Mouse (Mus musculus) embryonic fibroblast, embryonic 13.5 days (primary cell): Measurements from ENCODE around the gene Hist1h1c. TPM values are rescaled to one million over a fixed set of nuclear protein-coding genes. Genes with fewer than 3 reads are reported as not detected.
"Not testable (repeated sequence)": the region's sequence is repeated elsewhere in the genome, so short reads cannot be mapped to it uniquely, and the experiment has no call there.

Source experiments
- H3K27ac ChIP-seq: 2 replicates; pipeline ENCODE4 v1.5.1; 2012; ENCODE audit warnings: low read length, control low read depth, inconsistent platforms; ENCODE audit not compliant: insufficient read depth
- H3K4me1 ChIP-seq: 2 replicates; pipeline ENCODE4 v1.6.1; 2011; ENCODE audit warnings: low read length; ENCODE audit not compliant: control insufficient read depth, insufficient read depth
- H3K4me3 ChIP-seq: 2 replicates; pipeline ENCODE4 v1.5.1; 2011; ENCODE audit warnings: mild to moderate bottlenecking, control low read depth, low read length; ENCODE audit not compliant: insufficient read depth
- CTCF ChIP-seq: IDR thresholded peaks from 2 replicates; pipeline ENCODE4 v1.5.1; 2011; ENCODE audit warnings: mild to moderate bottlenecking, control low read depth, low read length, moderate library complexity, borderline replicate concordance; ENCODE audit not compliant: insufficient read depth
- POLR2A ChIP-seq: IDR thresholded peaks from 2 replicates; pipeline ENCODE4 v1.6.1; 2011; ENCODE audit warnings: low read depth, mild to moderate bottlenecking, control low read depth, low read length, moderate library complexity
- polyA plus RNA-seq: library from polyadenylated mRNA; stranded (reverse); fragments of >200 nt; gene quantifications from 2 replicates; pipeline ENCODE4 v1.2.4, GENCODE M21; 2011; ENCODE audit warnings: low read depth; ENCODE audit not compliant: missing spikeins, insufficient read length

Hist1h1c gene
- polyA plus RNA-seq, 1 experiment = 69.4 TPM

DNA sequence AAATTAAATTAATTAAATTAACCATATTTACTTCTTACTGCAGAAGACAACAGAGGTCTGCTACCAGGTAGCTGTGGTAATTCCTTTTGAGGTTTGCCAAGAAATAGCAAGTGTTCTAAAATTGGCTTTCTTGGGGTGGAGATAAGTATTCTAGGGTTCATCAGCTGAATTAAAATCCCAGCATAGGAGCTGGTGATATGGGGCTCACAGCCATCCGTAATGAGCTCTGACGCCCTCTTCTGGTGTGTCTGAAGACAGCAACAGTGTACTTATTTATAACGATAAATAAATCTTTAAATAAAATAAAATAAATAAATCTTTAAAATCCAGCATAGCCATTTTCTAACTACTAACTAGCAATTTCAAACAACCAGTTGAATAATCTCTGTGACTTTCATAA lies 38.8 kb upstream of the Hist1h1c start:
- no peaks in the 10 kb centered on the region for H3K4me1 ChIP-seq
- no peak for TF ChIP-seq CTCF
- no peak for TF ChIP-seq POLR2A
- no peak overlapping the region for H3K4me3 ChIP-seq
- no peak overlapping the region for H3K27ac ChIP-seq

DNA sequence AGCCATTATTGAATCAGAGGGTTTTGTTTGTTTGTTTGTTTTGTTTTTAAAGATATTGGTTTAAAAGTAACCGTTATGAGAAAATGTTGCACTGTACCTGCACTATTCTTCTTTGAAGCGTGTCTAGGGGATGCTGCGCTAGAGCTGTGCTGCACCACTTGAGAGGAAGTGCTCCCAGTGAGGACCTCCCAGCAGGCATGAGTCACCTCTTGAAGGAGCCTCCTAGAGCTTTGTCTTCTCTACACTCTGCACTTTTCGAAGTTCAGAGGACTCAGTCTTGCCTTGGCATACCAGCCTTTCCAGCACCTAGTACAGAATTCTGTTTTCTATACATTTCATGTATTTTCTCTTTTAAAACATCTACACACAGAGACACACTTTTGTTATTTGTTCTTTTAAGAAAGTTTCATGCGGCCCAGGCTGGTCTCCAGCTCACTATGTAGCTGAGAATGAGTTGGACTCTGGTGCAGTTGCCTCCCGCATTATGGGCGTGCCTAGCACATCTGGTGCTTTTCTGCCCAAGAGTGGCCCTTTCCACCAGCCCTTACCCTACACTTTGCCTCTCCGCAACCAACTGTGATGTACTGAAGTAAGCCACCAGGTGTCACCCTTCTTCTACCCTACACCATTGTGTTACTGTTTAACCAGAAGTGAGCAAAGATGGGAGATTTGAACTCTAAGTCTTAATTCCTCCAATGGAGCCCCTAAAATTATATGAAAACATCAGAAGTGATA lies 37.7 kb upstream of the Hist1h1c start:
- TF ChIP-seq POLR2A (no peak), CTCF (peak; percentile 51; the same call in 1 of the 2 replicates)
- H3K27ac ChIP-seq = peak overlapping the region; percentile 37; the same call in 1 of the 2 replicates
- H3K4me3 ChIP-seq = no peak overlapping the region
- H3K4me1 ChIP-seq = no peaks in the 10 kb centered on the region

DNA sequence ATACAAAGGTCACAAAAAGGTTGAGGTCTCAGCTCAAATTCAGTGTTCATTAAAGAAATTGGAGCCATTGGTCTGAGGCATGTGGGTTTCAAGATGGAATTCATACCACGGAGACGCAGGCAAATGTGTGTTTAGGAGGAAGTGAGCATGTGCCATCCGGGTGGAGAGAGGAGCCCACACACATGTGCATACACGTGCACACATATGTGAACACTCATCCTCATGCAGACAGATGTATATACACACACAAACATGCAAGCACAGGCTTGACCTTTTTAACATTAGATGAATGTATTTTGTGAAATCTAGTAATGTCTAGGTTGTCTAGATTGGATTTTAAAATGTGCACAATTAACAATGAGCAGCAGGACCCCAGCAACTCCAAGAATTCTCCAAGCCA lies 36.4 kb upstream of the Hist1h1c start:
- Histone ChIP-seq H3K4me3 (no peak overlapping the region), H3K4me1 (no peaks in the 10 kb centered on the region), H3K27ac (no peak overlapping the region)
- TF ChIP-seq CTCF (no peak), POLR2A (no peak)

DNA sequence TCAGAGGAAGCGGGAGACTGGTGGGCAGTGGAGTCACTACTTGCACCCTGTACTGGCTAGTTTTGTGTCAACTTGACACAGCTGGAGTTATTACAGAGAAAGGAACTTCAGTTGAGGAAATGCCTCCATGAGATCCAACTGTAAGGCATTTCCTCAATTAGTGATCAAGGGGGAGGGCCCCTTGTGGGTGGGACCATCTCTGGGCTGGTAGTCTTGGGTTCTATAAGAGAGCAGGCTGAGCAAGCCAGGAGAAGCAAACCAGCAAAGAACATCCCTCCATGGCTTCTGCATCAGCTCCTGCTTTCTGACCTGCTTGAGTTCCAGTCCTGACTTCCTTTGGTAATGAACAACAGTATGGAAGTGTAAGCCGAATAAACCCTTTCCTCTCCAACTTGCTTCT lies 35.8 kb upstream of the Hist1h1c start:
- H3K27ac ChIP-seq, H3K4me1 ChIP-seq, H3K4me3 ChIP-seq: not testable (repeated sequence)

DNA sequence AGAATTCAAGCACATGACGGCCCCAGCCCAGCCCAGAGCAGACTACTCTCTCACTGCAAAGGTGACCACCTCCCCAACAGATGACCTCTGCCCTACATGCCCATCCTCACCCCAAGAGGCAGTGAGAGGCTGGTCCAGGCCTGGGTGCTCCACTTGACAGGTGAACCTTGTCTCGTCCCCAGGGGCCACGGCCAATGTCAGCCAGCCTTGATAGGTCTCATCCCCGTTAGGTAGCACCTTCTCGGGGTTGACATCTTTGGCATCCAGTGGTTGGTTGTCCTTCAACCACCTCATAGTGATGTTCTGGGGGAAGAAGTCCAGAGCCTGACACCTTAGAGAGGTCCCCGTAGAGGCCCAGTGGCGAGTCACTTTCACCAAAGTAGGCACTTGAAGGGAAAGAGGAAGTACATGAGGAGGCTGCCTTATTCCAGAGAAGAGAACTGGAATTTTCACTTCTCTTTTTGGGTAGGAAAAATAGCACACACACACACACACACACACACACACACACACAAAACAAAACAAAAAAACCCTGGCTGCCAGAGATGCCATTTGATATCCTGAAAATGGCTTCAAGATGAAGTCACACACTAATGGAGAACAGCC lies 32.8 kb upstream of the Hist1h1c start:
- Histone ChIP-seq H3K4me1 (peaks cover 4% of the 10 kb centered on the region; the same call in 1 of the 2 replicates), H3K27ac (no peak overlapping the region), H3K4me3 (no peak overlapping the region)
- TF ChIP-seq POLR2A (no peak), CTCF (no peak)

DNA sequence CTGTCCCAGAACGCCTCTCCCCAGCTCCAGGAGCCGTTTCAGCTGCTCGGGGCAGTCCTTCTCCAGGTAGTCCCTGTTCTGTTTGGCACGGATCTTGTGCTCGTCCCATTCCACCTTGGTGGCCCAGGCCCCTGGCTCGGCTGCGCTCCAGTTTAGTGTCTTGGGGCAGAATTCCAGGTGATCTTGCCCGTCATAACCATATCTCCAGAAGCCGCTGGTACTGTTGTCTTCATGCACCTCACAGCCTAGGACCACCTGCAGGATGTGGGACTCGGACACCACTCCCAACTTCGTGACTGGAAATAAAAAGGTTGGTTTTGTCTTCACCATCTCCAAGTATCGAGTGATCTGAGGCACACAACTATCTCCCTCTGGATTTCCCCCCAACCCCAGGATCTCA lies 31.8 kb upstream of the Hist1h1c start:
- peaks cover 4% of the 10 kb centered on the region; the same call in 1 of the 2 replicates for H3K4me1 ChIP-seq
- no peak overlapping the region for H3K27ac ChIP-seq
- TF ChIP-seq POLR2A (no peak), CTCF (no peak)
- no peak overlapping the region for H3K4me3 ChIP-seq

DNA sequence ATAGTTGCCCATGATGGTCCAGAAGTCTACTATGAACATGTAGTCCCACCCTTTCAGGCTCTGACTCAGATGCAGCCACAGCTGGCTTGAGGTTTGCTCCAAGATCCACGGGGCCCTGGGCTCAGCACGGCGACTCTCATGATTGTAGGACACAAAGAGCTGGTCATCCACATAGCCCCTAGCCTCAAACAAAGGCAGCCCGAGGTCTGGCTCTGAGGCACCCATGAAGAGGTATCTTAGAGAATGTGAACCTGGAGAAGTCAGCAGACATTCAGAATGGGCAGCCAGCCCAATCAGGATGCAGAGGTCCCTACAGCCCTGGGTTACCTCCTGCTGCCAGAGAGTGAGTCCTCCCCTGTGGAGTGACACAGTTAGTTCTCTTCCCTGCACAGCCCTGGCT lies 30.6 kb upstream of the Hist1h1c start:
- Histone ChIP-seq H3K4me1 (peaks cover 4% of the 10 kb centered on the region; the same call in 1 of the 2 replicates), H3K27ac (no peak overlapping the region), H3K4me3 (no peak overlapping the region)
- TF ChIP-seq CTCF (no peak), POLR2A (no peak)

DNA sequence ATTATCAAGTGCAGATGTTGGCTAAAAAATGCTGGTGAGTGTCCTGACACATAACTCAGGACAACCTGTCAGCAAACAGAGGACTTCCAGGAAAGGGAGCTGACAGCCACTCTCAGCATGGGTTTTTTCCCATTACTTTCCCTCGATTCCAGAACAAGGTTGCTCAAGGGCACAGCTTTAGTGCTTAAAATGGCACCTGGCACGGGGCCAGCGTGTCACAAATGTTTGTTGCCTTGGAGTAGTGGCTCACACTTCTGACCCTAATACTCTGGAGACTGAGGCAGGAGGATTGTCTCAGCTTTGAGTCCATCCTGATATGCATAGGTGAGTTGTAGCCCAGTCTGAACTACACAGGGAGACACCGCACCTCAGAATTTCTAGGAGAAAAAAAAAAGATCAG lies 30.0 kb upstream of the Hist1h1c start:
- Histone ChIP-seq H3K4me3 (no peak overlapping the region), H3K4me1 (peaks cover 4% of the 10 kb centered on the region; the same call in 1 of the 2 replicates), H3K27ac (no peak overlapping the region)
- TF ChIP-seq POLR2A (no peak), CTCF (no peak)

DNA sequence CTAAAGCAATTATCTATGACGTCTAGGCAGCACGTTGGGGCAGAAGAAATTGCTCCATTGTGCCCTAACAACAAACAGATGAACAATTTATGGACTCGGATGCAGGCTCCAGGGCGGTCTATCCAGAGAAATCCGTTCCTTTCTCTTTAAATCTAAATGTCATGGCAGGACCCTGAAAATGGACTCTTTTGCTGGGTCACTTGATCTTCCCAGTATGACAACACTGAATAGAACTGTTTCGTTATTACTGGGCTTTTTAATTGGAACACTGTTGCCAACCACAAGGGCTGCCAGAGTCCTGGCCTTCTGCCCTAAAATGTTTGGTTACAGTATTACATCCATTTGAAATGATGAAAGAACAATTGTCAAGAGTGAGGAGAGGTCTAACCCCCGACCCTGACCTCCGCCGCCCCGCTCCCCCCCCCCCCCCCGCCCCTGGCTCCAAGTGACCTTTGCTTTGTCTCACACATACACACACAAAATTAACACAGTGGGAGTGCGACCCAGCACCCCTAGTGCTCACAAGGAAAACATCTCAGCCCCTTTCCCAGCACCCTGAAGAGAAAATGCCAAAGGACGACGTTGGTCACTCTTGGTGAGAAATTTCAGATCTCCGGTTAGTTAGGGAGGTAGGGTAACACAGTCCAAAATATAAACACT lies 28.8 kb upstream of the Hist1h1c start:
- Histone ChIP-seq H3K27ac (no peak overlapping the region), H3K4me3 (peak overlapping the region; percentile 64), H3K4me1 (peaks cover 4% of the 10 kb centered on the region; the same call in 1 of the 2 replicates)
- TF ChIP-seq POLR2A (no peak), CTCF (no peak)
